ENCODE assay signal across 16 mouse cellular contexts in the genomic region with DNA sequence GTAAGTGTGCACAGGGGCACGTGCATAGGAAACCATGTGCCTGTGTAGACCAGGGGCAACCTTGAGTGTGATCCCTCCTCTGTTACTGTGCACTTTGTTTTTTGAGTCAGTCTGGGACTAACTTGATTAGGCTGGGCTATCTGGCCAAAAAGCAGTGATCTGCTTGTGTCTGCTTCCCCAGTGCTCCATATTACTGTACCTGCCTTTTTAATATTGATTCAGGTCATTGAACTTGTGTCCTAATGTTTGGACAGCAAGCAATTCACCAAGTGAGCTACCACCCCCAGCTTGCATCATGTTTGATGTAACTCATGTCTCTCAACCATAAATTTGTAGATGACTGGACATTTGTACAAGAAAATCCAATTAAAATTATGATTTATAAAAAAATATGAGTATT.
"Had no signal": no experiment of that assay in that cellular context is flagged by ENCODE, and none has a peak within 500 bp of the region (broad histone marks: within the 10 kb centered on the region; RNA-seq: fewer than 3 reads in every experiment).

No protein-coding gene starts in this region.

- DNase-seq: lung, postnatal 14 days; lung, postnatal 36 days; right cerebral cortex, postnatal 14 days; thymus, adult 2 months; thymus, postnatal 25 days; thymus, postnatal 4 days had no signal

- ATAC-seq: lung, postnatal 0 days; midbrain, embryonic 13.5 days; midbrain, embryonic 15.5 days had no signal

- H3K9me3 ChIP-seq: lung, embryonic 15.5 days; megakaryocyte, embryonic 14.5 days; midbrain, embryonic 13.5 days; midbrain, embryonic 15.5 days; neural tube, embryonic 12.5 days; stomach, embryonic 15.5 days had no signal

- H3K27ac ChIP-seq: lung, embryonic 15.5 days; macrophage; midbrain, embryonic 13.5 days; midbrain, embryonic 15.5 days; neural tube, embryonic 12.5 days; stomach, embryonic 15.5 days; stomach, postnatal 0 days had no signal

- H3K9ac ChIP-seq: lung, embryonic 15.5 days; midbrain, embryonic 13.5 days; midbrain, embryonic 15.5 days; neural tube, embryonic 12.5 days; stomach, embryonic 15.5 days had no signal

- H3K4me2 ChIP-seq: lung, embryonic 15.5 days; midbrain, embryonic 11.5 days; midbrain, embryonic 13.5 days; midbrain, embryonic 15.5 days; neural tube, embryonic 12.5 days; stomach, embryonic 15.5 days had no signal

- H3K4me1 ChIP-seq: megakaryocyte, embryonic 14.5 days; midbrain, embryonic 15.5 days; neural tube, embryonic 12.5 days had no signal

- H3K4me3 ChIP-seq: lung, embryonic 15.5 days; megakaryocyte, embryonic 14.5 days; midbrain, embryonic 13.5 days; midbrain, embryonic 15.5 days; neural tube, embryonic 12.5 days; stomach, embryonic 15.5 days had no signal

- H3K27me3 ChIP-seq: lung, embryonic 15.5 days; megakaryocyte, embryonic 14.5 days; midbrain, embryonic 13.5 days; midbrain, embryonic 15.5 days; neural tube, embryonic 12.5 days; stomach, embryonic 15.5 days had no signal

- H3K36me3 ChIP-seq: lung, embryonic 15.5 days; midbrain, embryonic 13.5 days; midbrain, embryonic 15.5 days; neural tube, embryonic 12.5 days; stomach, embryonic 15.5 days had no signal
